Mouse (Mus musculus) layer of hippocampus, postnatal 36 days (tissue): ENCODE data around the gene Rex1bd. TPM values are rescaled to one million over a fixed set of nuclear protein-coding genes. Genes with fewer than 3 reads are reported as not detected.

Source experiments
- DNase-seq, 2 experiments: peaks; one replicate each; pipeline ENCODE4 v3.0.0; 2022
- total RNA-seq, 2 experiments: library from RNA; stranded (reverse); gene quantifications; 2 replicates each; pipeline ENCODE4 v1.2.3; 2021

Rex1bd gene
- total RNA-seq: 100 to 1,000 TPM in 1 of 2 experiments, 10 to 100 TPM in 1; 97.5 to 102 TPM

DNA sequence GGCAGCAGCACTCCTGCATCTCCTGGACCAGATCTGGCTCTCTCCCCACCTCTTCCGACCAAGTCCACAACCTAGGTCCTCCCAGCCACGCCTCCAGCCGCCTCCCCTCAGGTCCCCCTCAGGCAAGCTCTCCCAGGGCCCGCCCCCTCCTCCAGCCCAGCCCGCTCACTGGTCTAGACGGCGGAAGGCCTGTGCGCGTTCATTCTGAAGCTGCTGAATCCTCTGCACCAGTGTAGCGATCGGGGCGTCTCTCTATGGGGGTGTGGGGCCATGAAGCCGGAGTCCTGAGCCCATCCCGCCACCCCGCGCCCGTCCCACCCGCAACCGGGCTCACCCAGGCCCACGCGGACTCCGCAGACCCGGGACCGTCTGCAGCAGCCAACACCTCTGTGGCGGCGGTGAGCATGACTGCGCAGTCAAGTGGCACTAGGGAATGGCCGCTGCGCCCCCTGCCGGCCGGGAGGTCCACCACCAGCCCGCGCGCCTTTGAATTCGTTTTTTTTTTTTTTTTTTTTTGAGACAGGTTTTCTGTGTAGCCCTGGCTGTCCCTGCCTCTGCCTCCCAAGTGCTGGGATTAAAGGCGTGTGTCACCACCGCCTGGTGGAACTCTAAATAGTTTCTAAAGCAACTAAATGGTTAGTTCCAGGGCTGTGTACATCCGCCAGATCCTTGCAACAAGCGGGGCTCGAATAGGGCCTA is at the start of gene Rex1bd:
Gene Rex1bd (minus strand): TSS at position 425 of the 699 bp plus-strand sequence.
- peak; percentile 91 for DNase-seq

- DNase-seq: no peak
Measured at GRCm38 (mm10) chr8:70555079-70555747, 48.7 kb upstream of the Rex1bd start.

DNA sequence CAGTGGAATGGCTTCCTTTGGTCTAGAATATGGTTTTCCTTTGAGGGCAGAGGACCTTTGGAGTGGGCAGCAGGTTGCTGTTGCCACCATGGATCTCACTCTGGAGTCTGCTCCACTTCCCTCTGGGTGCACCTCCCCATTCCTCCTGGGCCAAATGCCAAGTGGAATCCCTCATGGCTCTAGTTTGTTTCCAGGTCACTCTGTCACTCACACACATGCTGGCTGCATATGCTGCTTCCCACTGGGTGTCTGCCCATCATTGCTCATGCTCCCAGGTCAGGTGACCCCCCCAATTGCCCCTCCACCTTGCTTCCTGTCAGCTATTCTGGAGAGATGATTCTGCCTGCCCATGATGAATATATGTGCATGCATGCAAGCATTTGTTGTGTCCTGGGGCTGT is 47.2 kb upstream of the Rex1bd start:
- no peak for DNase-seq

DNA sequence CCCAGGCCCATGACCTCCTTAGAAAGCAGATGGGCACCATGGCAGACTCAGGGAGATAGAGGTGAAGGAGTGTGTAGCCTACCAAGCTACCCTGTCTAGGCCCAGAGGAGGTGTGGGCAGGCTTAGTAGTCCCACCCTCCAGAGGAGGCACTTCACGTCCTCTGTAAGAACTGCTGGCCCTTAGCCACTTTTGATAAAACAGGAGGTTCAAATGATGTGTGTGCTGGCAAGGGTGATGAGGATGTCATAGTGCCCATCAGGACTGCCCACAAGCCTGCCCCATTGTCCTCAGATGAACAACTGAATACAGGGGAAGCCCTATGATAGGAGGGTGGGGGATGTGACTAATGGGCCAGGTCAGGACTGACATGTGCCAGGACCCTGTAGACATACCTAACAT is 46.3 kb upstream of the Rex1bd start:
- no peak for DNase-seq

- DNase-seq: no peak
Measured at GRCm38 (mm10) chr8:70551558-70552161, 45.1 kb upstream of the Rex1bd start.

DNA sequence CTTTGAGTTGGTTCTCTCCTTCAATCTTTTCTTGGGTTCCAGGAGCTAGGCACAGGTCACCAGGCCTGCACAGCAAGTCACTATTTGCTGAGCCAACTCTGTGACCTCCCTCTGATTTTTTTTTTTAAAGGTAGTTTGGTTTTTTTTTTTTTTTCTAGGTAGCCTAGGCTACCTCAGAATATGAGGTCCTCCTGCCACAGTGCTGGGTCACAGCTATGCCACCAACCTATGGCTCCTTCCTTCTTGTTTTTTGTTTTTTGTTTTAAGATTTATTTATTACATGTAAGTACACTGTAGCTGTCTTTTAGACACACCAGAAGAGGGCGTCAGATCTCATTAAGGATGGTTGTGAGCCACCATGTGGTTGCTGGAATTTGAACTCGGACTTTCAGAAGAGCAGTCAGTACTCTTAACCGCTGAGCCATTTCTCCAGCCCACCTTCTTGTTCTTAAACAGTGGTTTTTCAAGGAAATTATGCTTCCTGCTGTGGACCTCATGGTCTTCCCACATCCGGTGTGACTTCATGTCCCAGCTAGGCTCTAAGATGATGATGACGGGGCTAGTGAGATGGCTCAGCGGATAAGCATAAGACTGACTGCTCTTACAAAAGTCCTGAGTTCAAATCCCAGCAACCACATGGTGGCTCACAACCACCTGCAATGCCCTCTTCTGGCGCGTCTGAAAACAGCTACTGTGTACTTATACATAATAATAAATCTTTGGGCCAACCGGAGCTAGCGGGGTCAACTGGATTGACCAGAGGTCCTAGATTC is 43.0 kb upstream of the Rex1bd start:
- DNase-seq: no peak

DNA sequence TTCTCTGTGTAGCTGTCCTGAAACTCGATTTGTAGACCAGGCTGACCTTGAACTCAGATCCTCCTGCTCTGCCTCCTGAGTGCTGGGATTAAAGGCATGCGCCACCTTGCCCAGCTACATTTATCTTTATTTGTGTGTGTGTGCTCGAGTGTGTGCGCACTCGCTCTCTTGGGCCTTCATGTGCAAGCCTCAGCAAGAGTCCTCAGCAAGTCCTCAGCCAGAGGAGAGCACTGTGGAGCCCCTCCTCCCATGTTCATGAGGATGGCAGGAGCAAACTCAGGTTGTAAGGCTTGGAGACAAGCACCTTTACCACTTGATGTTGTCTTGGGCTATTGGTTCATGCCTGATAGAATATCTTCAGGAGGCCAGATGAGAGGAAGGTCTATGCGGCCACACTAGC is 41.2 kb upstream of the Rex1bd start:
- DNase-seq: no peak

DNA sequence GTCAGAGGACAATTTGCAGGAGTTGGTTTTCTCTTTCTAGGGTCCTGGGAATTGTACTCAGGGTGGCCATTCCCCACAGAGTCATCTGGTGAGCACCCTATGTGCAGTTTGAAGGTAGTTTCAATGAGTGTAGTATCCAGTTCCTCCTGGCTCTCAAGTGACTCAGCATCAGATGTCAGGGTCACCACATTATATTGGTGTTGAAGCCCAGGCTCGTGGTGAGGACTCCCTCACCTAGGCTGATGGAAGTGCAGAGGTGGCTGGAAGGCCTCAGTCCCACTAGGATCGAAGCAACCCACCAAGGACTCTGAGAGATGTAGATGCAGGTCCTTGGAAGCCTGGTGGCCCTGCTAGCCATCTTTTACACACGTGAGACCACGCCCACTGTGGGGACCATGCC is 39.9 kb upstream of the Rex1bd start:
- DNase-seq: no peak

- no peak for DNase-seq
Measured at GRCm38 (mm10) chr8:70544200-70544687, 37.7 kb upstream of the Rex1bd start.

GRCm38 (mm10) chr8:70541081-70541480 is 34.5 kb upstream of the Rex1bd start:
- DNase-seq: no peak

- no peak for DNase-seq
Measured at GRCm38 (mm10) chr8:70540507-70541071, 34.0 kb upstream of the Rex1bd start.

DNA sequence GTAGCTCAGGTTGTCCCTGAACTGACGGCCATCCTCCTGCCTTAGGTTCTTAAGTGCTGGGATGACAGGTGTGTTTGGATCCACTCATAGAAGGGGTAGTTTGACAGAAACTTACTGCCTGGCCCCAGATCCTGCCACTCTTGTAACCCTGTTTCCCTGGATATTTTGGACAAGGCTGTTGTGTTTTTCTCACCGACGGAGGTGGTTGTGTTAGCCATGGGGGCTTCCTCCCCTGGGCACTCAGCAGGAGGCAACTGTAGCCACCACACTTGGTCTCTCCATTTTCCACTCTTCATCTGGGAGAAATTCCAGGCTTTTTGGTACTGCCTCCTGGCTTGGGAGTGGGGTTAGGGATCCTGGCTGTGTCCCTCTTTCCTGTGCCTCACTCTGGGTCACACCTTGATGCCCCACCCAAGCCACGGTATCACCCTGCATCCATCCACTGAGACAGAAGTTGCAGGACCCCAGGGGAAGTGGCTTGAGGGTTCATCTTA is 33.5 kb upstream of the Rex1bd start:
- DNase-seq: no peak

DNA sequence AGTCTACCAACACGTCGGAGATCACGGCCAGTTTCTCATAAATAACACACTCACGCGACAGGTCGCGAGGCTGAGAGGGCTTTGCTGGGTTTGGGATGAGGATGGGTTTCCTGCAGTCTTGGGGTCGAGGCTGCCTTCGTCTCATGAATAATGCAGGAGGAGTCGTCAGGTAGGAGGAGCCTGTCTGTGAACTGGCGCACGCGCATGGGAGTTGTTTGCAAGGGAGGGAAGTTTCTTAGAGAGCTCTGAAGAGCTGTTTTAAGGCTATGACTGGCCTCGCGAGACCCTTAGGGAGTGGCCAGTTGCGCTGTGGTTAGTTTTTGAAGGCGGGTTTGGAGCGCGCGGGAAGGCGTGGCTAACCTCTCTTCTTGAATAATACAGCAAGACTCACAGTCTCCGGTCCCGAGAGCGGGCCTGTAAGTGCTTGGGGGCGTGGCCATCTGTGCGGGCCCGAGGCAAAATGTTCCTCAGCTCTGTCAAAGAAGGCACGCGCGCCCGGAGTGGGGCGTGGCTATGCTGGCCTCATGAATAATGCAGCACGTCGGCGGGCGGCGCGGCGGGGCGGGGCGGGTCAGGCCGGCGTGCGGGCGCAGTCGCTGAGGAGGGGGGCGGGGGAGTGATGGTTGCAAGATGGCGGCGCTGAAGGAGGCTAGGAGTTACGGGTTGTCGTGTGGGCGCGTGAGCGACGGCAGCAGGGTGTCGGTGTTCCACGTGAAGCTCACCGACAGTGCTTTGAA is 32.7 kb upstream of the Rex1bd start, which contains the start of gene Ell:
Gene Ell (plus strand): TSS at position 381 of the 737 bp plus-strand sequence.
- peak; percentile 98 to 99 for DNase-seq

- DNase-seq: peak; percentile 99
Measured at GRCm38 (mm10) chr8:70538633-70539076, 32.1 kb upstream of the Rex1bd start.

DNA sequence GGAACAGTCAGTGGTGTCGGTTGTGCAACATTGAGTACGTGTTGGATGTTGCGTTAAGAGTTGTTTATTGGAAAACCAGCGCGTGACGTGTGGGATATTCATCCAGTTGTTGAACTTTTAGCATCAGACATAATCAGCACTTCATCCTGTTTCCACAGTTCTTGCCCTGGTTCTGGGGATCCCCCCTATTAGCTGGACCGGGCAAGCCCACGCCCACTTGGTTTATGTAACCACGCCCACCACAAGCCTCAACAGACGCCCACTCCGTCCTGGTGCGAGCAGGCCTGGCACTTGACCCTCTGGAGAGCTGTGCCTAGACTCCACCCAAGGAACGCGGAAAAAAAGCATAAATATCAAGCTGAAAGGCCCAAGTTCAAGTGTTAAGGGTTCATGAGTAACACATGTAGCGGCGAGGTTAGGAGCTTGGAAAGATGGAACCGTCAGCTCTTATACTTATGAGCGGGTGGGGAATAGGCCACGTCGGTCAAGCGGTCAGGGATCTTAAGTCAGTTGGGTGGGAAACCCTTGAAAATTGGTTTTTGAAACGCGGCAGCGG is 31.6 kb upstream of the Rex1bd start:
- no peak for DNase-seq

DNA sequence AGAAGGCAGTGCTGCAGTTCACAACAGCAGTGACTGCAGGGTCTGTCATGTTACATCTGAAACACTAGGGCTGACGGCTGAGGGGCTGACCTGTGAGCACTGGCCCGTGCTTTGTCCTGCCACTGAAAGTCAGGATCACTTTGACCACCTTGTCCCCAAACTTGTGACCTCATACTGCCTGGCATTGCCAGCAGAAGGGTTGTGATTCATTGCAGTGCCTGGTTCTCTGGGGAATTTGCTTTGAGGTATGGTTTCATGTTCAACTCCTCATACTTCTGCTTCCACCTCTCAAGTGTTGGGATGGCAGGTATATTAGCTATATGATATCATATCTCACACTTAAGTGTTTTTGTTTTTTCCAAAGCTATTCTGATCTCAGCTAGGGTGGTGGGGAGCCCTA is 29.1 kb upstream of the Rex1bd start:
- DNase-seq: no peak

DNA sequence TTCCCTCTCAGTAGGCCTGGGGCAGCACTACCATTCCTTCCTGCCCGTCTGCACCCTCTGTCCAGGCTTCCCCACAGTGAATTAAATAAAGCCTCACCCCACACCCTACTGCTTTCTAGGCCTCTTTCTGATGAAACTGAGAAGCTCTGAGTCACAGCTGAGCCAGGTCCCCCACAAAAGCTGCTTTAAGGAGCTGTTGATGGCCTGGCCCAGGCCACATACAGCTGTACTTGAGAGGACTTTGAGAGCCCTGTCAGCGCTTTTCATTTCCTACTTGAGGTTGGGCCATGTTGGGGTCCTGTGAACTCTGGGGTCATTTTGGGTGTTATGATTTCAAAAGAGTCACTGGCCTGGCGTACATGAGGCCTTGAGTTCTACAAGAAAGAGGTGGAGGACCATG is 28.7 kb upstream of the Rex1bd start:
- no peak for DNase-seq

GRCm38 (mm10) chr8:70534281-70534680 is 27.7 kb upstream of the Rex1bd start:
- no peak for DNase-seq

DNA sequence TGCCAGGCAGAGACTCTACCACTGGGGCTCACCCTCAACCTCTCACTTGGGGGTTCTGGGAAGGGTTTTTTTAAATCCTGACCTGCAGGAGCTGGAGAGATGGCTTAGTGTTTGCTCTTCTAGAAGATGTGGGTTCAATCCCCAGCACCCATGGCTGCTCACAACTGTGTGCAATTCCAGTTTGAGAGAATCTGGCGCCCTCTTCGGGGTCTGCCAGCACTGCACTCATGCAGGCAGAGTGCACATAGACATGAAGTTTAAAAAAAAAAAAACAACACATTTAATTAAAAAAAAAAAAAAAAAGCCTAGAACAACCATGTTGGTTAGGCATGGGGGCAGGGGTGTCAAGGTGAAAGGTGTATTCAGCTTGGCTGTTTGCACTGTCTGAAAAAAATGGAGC is 23.8 kb upstream of the Rex1bd start:
- DNase-seq: no peak

DNA sequence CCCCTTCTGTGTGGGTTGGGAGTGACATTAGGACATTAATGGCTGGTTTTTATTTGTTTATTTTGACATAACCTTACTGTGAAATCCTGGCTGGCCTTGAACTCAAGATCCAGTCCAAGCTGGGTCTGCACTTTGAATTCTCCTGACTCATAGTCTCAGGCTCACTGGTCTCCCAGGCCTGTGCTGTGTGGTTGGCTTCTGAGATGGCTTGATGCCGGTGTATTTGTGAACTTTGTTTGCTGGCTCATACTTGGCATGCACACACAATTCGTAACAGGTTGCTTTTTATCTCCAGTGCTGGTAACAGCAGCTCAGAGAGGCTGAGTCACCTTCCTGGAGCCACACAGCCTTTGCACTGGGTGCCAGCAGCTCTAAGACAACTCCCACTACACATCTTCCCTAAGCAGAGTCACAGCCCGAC is 23.2 kb upstream of the Rex1bd start:
- no peak for DNase-seq

- no peak for DNase-seq
Measured at GRCm38 (mm10) chr8:70529299-70529698, 22.7 kb upstream of the Rex1bd start.
